Mouse (Mus musculus): Measurements from ENCODE around the gene Rfx8.

DNA sequence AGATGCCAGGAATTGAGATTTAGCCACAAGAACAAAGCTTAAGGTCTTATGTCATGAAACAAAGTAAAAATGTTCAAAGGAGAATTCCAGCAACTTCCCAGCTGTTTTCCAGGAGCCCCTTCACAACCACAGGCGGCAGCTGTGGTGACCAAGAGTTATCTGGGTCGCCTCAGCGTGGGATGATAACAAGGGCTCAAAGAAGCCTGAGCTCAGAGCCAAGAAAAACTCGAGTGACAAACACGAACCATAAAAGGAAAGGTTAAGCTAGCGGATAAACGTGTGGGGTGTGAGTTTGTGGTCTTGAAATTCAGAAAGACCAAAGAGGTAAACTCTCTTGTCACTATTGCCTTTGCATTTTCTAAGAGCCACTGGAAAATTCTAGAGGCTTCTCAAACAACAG, 25.7 kb upstream of the Rfx8 start:
- TF ChIP-seq CTCF (IDR thresholded peaks at IDR 0.05; ENCODE audit: control insufficient read depth, insufficient read depth, insufficient read length): no peak
- TF ChIP-seq USF1 (IDR thresholded peaks at IDR 0.05; ENCODE audit: low read depth): no peak
- TF ChIP-seq MYOG (IDR thresholded peaks at IDR 0.05; ENCODE audit: control insufficient read depth, extremely low read depth, insufficient read length): no peak
- no peak for TF ChIP-seq FOSL1 (IDR thresholded peaks at IDR 0.05; ENCODE audit: insufficient read depth, low read length, poor library complexity, severe bottlenecking)
